Mouse (Mus musculus) C2C12 (cell line): ENCODE data around the gene Aprt. TPM values are rescaled to one million over a fixed set of nuclear protein-coding genes. Genes with fewer than 3 reads are reported as not detected.

Experiments used
- H3K27me3 ChIP-seq: one replicate; pipeline ENCODE4 v1.6.1; 2011; ENCODE audit not compliant: control insufficient read depth, insufficient read depth, insufficient read length
- H3K36me3 ChIP-seq: one replicate; pipeline ENCODE4 v1.6.1; 2011; ENCODE audit not compliant: control insufficient read depth, insufficient read depth
- H3K4me3 ChIP-seq: one replicate; pipeline ENCODE4 v1.5.1; 2011; ENCODE audit warnings: mild to moderate bottlenecking, control low read depth; ENCODE audit not compliant: poor library complexity, insufficient read depth, severe bottlenecking
- H3K79me2 ChIP-seq: one replicate; pipeline ENCODE4 v1.6.1; 2011; ENCODE audit not compliant: control insufficient read depth, insufficient read depth
- H3K79me3 ChIP-seq: one replicate; pipeline ENCODE4 v1.6.1; 2011; ENCODE audit warnings: low read depth, control low read depth
- H3ac ChIP-seq: one replicate; pipeline ENCODE3; 2011; ENCODE audit warnings: low read depth; ENCODE audit not compliant: control insufficient read depth, insufficient read length
- CEBPB ChIP-seq: IDR thresholded peaks from one replicate; pipeline ENCODE4 v1.6.1; 2011; ENCODE audit warnings: low read depth, mild to moderate bottlenecking, control low read depth, moderate library complexity
- CTCF ChIP-seq: IDR thresholded peaks from one replicate; pipeline ENCODE4 v1.5.1; 2011; ENCODE audit not compliant: control insufficient read depth, insufficient read depth, insufficient read length
- FOSL1 ChIP-seq: IDR thresholded peaks from one replicate; pipeline ENCODE4 v1.8.0; 2011; ENCODE audit warnings: mild to moderate bottlenecking, low read length; ENCODE audit not compliant: poor library complexity, insufficient read depth, severe bottlenecking
- MAX ChIP-seq: IDR thresholded peaks from one replicate; pipeline ENCODE4 v1.6.1; 2011; ENCODE audit warnings: mild to moderate bottlenecking, control low read depth
- MYOD1 ChIP-seq: IDR thresholded peaks from one replicate; pipeline ENCODE4 v1.6.1; 2011; ENCODE audit warnings: low read depth; ENCODE audit not compliant: control insufficient read depth, insufficient read length
- MYOG ChIP-seq: IDR thresholded peaks from one replicate; pipeline ENCODE4 v1.6.1; 2011; ENCODE audit not compliant: control insufficient read depth, insufficient read length; ENCODE audit errors: extremely low read depth
- USF1 ChIP-seq: IDR thresholded peaks from one replicate; pipeline ENCODE4 v1.6.1; 2011; ENCODE audit warnings: low read depth, mild to moderate bottlenecking, control low read depth, moderate library complexity
- microRNA-seq: library from miRNA; unstranded; fragments of <30 nt; microRNA quantifications from one replicate; pipeline ENCODE4, GENCODE M21; 2019; ENCODE audit warnings: borderline microRNAs expressed
- polyA plus RNA-seq: library from polyadenylated mRNA; unstranded; fragments of >200 nt; fragmentation: generic; extraction: Trizol; gene quantifications from one replicate; pipeline ENCODE4 v1.2.1, GENCODE M21; 2012; ENCODE audit warnings: missing spikeins

Gene Aprt
- polyA plus RNA-seq, 1 experiment, result 615 TPM

- H3K79me2 ChIP-seq, result peaks cover 100% of the 10 kb centered on the region
- H3ac ChIP-seq, result no peak overlapping the region
- TF ChIP-seq USF1 (no peak), CTCF (no peak), FOSL1 (no peak), MYOG (no peak), CEBPB (no peak), MYOD1 (no peak), MAX (no peak)
- H3K79me3 ChIP-seq, result peaks cover 73% of the 10 kb centered on the region
- H3K4me3 ChIP-seq, result no peak overlapping the region
- peaks cover 3% of the 10 kb centered on the region for H3K36me3 ChIP-seq
- no peaks in the 10 kb centered on the region for H3K27me3 ChIP-seq
Observed at GRCm38 (mm10) chr8:122526084-122526483, 50.6 kb downstream of the Aprt start.

GRCm38 (mm10) chr8:122525004-122525403 lies 51.7 kb downstream of the Aprt start:
- peaks cover 100% of the 10 kb centered on the region for H3K79me2 ChIP-seq
- peaks cover 70% of the 10 kb centered on the region for H3K79me3 ChIP-seq
- no peak overlapping the region for H3K4me3 ChIP-seq
- peaks cover 3% of the 10 kb centered on the region for H3K36me3 ChIP-seq
- no peak overlapping the region for H3ac ChIP-seq
- no peaks in the 10 kb centered on the region for H3K27me3 ChIP-seq
- TF ChIP-seq CEBPB (no peak), MAX (no peak), FOSL1 (no peak), MYOG (no peak), USF1 (no peak), CTCF (no peak), MYOD1 (no peak)

Small RNA genes lying within 50 kb of the gene (microRNA-seq; reads per million reads assigned to microRNA genes)
- gene Mir6396, result not detected

Other genes with a start within 250 kb of the Aprt start
- 0.07 TPM for gene Trhr2, start 216.2 kb downstream of the Aprt start, polyA plus RNA-seq
- 43.5 TPM for gene Zc3h18, start 200.3 kb downstream of the Aprt start, polyA plus RNA-seq
- 0.12 TPM for gene Il17c, start 154.9 kb downstream of the Aprt start, polyA plus RNA-seq
- not detected for gene Cyba, start 144.0 kb downstream of the Aprt start, polyA plus RNA-seq
- 38.3 TPM for gene Mvd, start 133.5 kb downstream of the Aprt start, polyA plus RNA-seq
- gene Snai3, start 116.2 kb downstream of the Aprt start, polyA plus RNA-seq, result 0.08 TPM
- gene Rnf166, start 100.8 kb downstream of the Aprt start, polyA plus RNA-seq, result 22.7 TPM
- gene Ctu2, start 100.8 kb downstream of the Aprt start, polyA plus RNA-seq, result 35.6 TPM
- gene Piezo1, start 25.6 kb downstream of the Aprt start, polyA plus RNA-seq, result 107 TPM
- 79.5 TPM for gene Cdt1, start 8.9 kb downstream of the Aprt start, polyA plus RNA-seq
- 9.8 TPM for gene Galns, start 34.6 kb upstream of the Aprt start, polyA plus RNA-seq
- gene Trappc2l, start 34.7 kb upstream of the Aprt start, polyA plus RNA-seq, result 70.2 TPM
- gene Pabpn1l, start 45.8 kb upstream of the Aprt start, polyA plus RNA-seq, result not detected
- gene Cbfa2t3, start 122.2 kb upstream of the Aprt start, polyA plus RNA-seq, result 0.15 TPM
- 6.1 TPM for gene Acsf3, start 198.6 kb upstream of the Aprt start, polyA plus RNA-seq